Mouse (Mus musculus): ENCODE results near the gene Cotl1. TPM values are rescaled to one million over a fixed set of nuclear protein-coding genes. Genes with fewer than 3 reads are reported as not detected.

Cotl1 gene
- polyA plus RNA-seq, 1 experiment from 2014 or later, result 54.6 TPM

DNA sequence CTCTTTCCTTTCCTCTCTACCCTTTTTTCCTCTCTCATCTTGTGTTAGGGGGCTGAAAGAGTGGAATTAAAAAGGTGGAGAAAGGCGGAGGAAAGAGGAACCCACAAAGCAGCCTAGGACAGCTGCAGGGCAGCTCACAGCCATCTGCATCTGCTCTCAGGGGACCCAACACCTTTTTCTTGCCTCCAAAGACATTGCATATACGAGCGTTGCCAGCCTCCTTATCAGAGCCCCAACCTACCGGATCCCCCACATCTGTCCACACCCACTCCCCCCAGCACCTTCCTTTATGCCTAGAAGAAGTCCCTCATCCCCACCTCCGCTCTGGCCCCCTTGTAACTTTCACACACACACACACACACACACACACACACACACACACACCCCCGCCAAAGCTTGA, 56.8 kb downstream of the Cotl1 start:
- Histone ChIP-seq H3K4me1 (ENCODE audit: insufficient read depth, low read depth, low read length) (no peaks in the 10 kb centered on the region), H3K4me3 (ENCODE audit: low read depth, low read length) (no peak overlapping the region), H3K27me3 (replicated peaks; ENCODE audit: insufficient read depth, low read length) (no peaks in the 10 kb centered on the region), H3K4me2 (replicated peaks; ENCODE audit: low read depth, low read length) (no peak overlapping the region), H3K9me3 (ENCODE audit: low read length) (no peaks in the 10 kb centered on the region), H3K9ac (replicated peaks; ENCODE audit: low read depth) (no peak overlapping the region), H3K36me3 (ENCODE audit: insufficient read depth, low read length) (no peaks in the 10 kb centered on the region), H3K27ac (ENCODE audit: low read length) (no peak overlapping the region)
- TF ChIP-seq CTCF (IDR thresholded peaks at IDR 0.05) (no peak), EP300 (IDR thresholded peaks at IDR 0.05) (no peak)
- 79% methylated on average over 6 of the region's 6 CpGs for WGBS
- DNase-seq (ENCODE audit: low spot score) (no peak), ATAC-seq (no peak)

DNA sequence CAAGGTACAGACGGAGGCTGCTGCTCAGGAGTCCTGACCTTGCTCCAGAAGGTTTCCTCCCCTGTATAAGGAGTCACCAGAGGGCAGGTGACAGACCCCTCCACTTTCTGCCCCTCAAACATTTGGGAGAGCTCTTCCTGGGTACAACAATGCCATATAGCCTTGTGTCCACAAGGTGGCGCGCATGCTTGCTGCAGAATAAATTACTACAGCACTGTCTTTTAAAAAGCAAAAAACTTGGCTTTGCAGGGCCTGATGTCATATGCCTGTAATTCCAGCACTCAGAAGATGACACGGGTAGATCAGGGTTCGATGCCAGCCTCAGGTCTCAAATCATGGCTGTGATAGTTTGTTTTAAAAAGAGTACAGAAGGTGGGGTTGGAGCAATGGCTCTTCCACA, 57.6 kb downstream of the Cotl1 start:
- no peaks in the 10 kb centered on the region for H3K9me3 ChIP-seq (ENCODE audit: low read length)
- H3K4me1 ChIP-seq (ENCODE audit: insufficient read depth, low read depth, low read length), result peaks cover 3% of the 10 kb centered on the region; the same call in 1 of the 2 replicates
- no peak for TF ChIP-seq EP300 (IDR thresholded peaks at IDR 0.05)
- peak; percentile 97 for TF ChIP-seq CTCF (IDR thresholded peaks at IDR 0.05)
- H3K4me2 ChIP-seq (replicated peaks; ENCODE audit: low read depth, low read length), result no peak overlapping the region
- 6% methylated on average over 5 of the region's 5 CpGs for WGBS
- no peaks in the 10 kb centered on the region for H3K27me3 ChIP-seq (replicated peaks; ENCODE audit: insufficient read depth, low read length)
- H3K36me3 ChIP-seq (ENCODE audit: insufficient read depth, low read length), result no peaks in the 10 kb centered on the region
- H3K27ac ChIP-seq (ENCODE audit: low read length), result no peak overlapping the region
- H3K9ac ChIP-seq (replicated peaks; ENCODE audit: low read depth), result no peak overlapping the region
- DNase-seq (ENCODE audit: low spot score), result peak; percentile 92
- ATAC-seq, result no peak
- H3K4me3 ChIP-seq (ENCODE audit: low read depth, low read length), result no peak overlapping the region

DNA sequence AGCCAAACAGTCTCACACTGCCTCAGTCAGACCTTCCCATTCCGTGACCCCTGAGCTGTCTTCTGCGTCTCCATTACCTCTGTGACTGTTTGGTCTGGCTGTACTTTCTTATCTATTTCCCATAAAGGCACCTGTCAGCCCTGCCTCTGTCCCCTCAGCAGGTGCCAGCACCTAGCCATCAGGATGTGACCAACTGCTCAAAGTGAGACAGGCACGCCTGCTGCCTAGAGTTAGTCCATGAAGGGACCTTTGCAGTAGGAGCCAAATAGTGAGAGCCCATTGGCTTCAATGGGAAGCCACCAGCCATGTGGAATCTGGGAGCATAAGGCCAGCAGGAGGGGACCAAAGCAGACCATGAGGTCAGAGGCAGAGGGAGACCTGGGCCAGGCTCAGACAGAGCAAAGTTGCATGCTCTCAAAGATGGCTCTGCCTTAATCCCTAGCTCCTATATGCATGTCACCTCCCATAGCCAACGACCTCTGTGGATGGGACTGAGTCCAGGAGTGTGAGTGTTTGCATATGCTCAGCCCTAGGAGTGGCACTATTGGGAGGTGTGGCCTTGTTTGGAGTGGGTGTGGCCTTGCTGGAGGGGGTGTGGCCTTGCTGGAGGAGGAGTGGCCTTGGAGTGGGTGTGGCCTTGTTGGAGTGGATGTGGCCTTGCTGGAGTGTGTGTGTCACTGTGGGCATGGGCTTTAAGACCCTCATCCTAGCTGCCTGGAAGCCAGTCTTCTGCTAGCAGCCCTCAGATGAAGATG, 59.1 kb downstream of the Cotl1 start:
- peak; percentile 70 for DNase-seq (ENCODE audit: low spot score)
- no peaks in the 10 kb centered on the region for H3K27me3 ChIP-seq (replicated peaks; ENCODE audit: insufficient read depth, low read length)
- peak; percentile 11 for ATAC-seq
- TF ChIP-seq CTCF (IDR thresholded peaks at IDR 0.05), result no peak
- TF ChIP-seq EP300 (IDR thresholded peaks at IDR 0.05), result no peak
- 30% methylated on average over 4 of the region's 4 CpGs for WGBS
- H3K4me1 ChIP-seq (ENCODE audit: insufficient read depth, low read depth, low read length), result peaks cover 7% of the 10 kb centered on the region; the same call in 1 of the 2 replicates
- H3K9me3 ChIP-seq (ENCODE audit: low read length), result no peaks in the 10 kb centered on the region
- no peak overlapping the region for H3K4me3 ChIP-seq (ENCODE audit: low read depth, low read length)
- no peak overlapping the region for H3K27ac ChIP-seq (ENCODE audit: low read length)
- no peaks in the 10 kb centered on the region for H3K36me3 ChIP-seq (ENCODE audit: insufficient read depth, low read length)
- no peak overlapping the region for H3K9ac ChIP-seq (replicated peaks; ENCODE audit: low read depth)
- no peak overlapping the region for H3K4me2 ChIP-seq (replicated peaks; ENCODE audit: low read depth, low read length)

DNA sequence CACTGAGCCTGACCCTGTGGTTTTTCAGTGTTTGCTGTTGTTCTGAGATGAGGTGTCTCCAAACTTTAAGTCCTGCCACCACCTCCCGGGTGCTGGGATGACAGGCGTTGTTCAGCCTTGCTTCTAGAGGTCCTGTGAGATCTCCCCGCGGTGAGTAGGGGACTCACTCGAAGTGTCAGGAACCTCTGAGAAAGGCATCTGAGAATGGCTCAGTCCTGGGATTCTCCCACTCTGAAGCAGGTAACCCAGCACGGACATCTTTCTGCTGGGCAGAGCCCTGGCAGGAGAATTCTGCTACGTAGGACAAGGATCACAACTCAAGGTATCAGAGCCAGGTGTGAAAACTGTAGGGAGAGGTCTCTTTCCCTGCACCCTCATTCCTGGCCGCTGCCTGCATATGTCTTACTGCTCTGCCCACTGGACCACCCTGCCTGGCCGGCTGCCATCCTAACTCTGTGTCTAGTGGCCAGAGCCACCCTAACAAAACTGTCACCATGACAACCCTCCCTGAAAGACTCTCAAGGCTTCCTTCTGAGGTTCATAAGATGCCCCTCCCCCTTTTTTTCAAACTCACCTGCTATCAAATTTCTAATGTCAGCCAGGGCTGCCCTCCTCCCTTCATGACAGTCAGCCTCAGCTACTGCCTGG, 59.8 kb downstream of the Cotl1 start:
- H3K4me3 ChIP-seq (ENCODE audit: low read depth, low read length), result no peak overlapping the region
- no peak for ATAC-seq
- peaks cover 7% of the 10 kb centered on the region; the same call in 1 of the 2 replicates for H3K4me1 ChIP-seq (ENCODE audit: insufficient read depth, low read depth, low read length)
- peak; percentile 35 for DNase-seq (ENCODE audit: low spot score)
- H3K27me3 ChIP-seq (replicated peaks; ENCODE audit: insufficient read depth, low read length), result no peaks in the 10 kb centered on the region
- H3K9me3 ChIP-seq (ENCODE audit: low read length), result no peaks in the 10 kb centered on the region
- TF ChIP-seq CTCF (IDR thresholded peaks at IDR 0.05), result no peak
- TF ChIP-seq EP300 (IDR thresholded peaks at IDR 0.05), result no peak
- no peak overlapping the region for H3K4me2 ChIP-seq (replicated peaks; ENCODE audit: low read depth, low read length)
- 71% methylated on average over 9 of the region's 9 CpGs for WGBS
- no peaks in the 10 kb centered on the region for H3K36me3 ChIP-seq (ENCODE audit: insufficient read depth, low read length)
- no peak overlapping the region for H3K9ac ChIP-seq (replicated peaks; ENCODE audit: low read depth)
- no peak overlapping the region for H3K27ac ChIP-seq (ENCODE audit: low read length)

DNA sequence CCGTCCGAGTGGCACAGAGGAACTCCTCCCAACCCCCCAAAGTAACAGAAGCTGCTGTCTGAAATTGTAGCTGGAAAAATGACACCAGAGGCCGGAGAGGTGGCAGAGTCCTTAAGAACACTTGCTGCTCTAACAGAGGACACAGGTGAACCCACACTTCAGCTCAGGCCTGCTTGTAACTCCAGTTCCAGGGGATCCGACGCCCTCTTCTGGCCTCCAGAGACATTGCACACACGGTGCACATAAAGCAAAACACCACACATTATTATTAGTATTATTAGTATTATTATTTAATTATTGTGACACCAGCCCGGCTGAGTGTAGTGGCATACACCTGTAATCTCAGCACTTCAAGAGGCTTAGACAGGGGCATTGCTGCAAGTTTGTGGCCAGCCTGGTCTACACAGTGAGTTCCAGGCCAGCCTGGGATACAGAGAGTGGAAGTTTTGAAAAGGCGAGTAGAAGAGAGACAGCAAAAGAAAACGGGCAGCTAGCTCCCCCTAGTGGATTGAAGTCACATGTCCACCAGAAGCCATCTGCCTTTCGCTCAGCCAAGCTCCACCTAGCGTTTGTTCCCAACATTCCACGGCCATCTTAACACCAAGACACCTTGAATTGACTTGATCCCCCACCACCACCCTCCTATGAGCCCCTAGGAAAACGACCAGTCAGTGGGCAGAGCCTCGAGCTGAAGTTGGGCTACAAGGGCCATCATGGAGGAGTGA, 61.2 kb downstream of the Cotl1 start:
- Histone ChIP-seq H3K36me3 (ENCODE audit: insufficient read depth, low read length) (no peaks in the 10 kb centered on the region), H3K4me1 (ENCODE audit: insufficient read depth, low read depth, low read length) (peaks cover 7% of the 10 kb centered on the region; the same call in 1 of the 2 replicates), H3K9me3 (ENCODE audit: low read length) (no peaks in the 10 kb centered on the region), H3K27ac (ENCODE audit: low read length) (no peak overlapping the region), H3K4me3 (ENCODE audit: low read depth, low read length) (no peak overlapping the region), H3K4me2 (replicated peaks; ENCODE audit: low read depth, low read length) (no peak overlapping the region), H3K27me3 (replicated peaks; ENCODE audit: insufficient read depth, low read length) (no peaks in the 10 kb centered on the region), H3K9ac (replicated peaks; ENCODE audit: low read depth) (no peak overlapping the region)
- peak; percentile 21 for ATAC-seq
- TF ChIP-seq CTCF (IDR thresholded peaks at IDR 0.05), result peak; percentile 98
- no peak for TF ChIP-seq EP300 (IDR thresholded peaks at IDR 0.05)
- 21% methylated on average over 14 of the region's 14 CpGs for WGBS
- DNase-seq (ENCODE audit: low spot score), result peak; percentile 95

DNA sequence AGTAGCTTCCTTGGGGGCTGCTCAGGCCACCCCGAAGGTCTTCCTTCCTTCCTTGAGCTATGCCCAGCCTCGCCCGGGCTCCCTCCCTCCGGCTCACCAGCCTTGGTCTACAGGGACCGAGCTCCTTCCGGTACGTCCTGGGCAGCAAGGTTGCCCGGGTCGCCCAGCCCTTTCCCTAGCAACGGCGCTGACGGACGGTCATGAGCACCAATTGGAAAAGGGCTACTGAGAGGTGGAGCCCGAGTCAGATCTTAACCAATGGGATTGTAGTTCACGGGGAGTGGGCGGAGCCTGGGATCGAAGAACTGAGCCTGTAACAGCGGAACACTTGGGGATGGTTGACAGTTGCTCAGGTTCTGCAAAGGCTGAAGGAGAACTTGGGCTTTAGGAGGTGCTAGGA, 62.1 kb downstream of the Cotl1 start, which contains the start of gene Tldc1:
TSS of gene Tldc1 (minus strand) at position 154 of the 400 bp plus-strand sequence.
- ATAC-seq, result peak; percentile 98
- H3K27ac ChIP-seq (ENCODE audit: low read length), result peak within 1 kb of the TSS; percentile 85
- peak; percentile 98 for DNase-seq (ENCODE audit: low spot score)
- peak within 1 kb of the TSS; percentile 48 for H3K9ac ChIP-seq (replicated peaks; ENCODE audit: low read depth)
- H3K9me3 ChIP-seq (ENCODE audit: low read length), result no peaks in the 10 kb centered on the region
- peak within 1 kb of the TSS; percentile 47 for H3K4me3 ChIP-seq (ENCODE audit: low read depth, low read length)
- H3K36me3 ChIP-seq (ENCODE audit: insufficient read depth, low read length), result no peaks in the 10 kb centered on the region
- 1% methylated on average over 18 of the region's 18 CpGs for WGBS
- no peaks in the 10 kb centered on the region for H3K27me3 ChIP-seq (replicated peaks; ENCODE audit: insufficient read depth, low read length)
- H3K4me2 ChIP-seq (replicated peaks; ENCODE audit: low read depth, low read length), result peak within 1 kb of the TSS; percentile 70
- peaks cover 7% of the 10 kb centered on the region; the same call in 1 of the 2 replicates for H3K4me1 ChIP-seq (ENCODE audit: insufficient read depth, low read depth, low read length)
- TF ChIP-seq CTCF (IDR thresholded peaks at IDR 0.05) (no peak), EP300 (IDR thresholded peaks at IDR 0.05) (no peak)
